Mouse (Mus musculus): Measurements from ENCODE around the gene Plbd2. TPM values are rescaled to one million over a fixed set of nuclear protein-coding genes. Genes with fewer than 3 reads are reported as not detected.

Plbd2 gene
- total RNA-seq, 2 experiments from 2014 or later = 61.5 to 70.3 TPM

- DNase-seq (ENCODE audit: extremely low spot score in 1 of 2, low spot score in 1 of 2) = no peak
Measured at GRCm38 (mm10) chr5:120439887-120440670, 63.3 kb downstream of the Plbd2 start.

DNA sequence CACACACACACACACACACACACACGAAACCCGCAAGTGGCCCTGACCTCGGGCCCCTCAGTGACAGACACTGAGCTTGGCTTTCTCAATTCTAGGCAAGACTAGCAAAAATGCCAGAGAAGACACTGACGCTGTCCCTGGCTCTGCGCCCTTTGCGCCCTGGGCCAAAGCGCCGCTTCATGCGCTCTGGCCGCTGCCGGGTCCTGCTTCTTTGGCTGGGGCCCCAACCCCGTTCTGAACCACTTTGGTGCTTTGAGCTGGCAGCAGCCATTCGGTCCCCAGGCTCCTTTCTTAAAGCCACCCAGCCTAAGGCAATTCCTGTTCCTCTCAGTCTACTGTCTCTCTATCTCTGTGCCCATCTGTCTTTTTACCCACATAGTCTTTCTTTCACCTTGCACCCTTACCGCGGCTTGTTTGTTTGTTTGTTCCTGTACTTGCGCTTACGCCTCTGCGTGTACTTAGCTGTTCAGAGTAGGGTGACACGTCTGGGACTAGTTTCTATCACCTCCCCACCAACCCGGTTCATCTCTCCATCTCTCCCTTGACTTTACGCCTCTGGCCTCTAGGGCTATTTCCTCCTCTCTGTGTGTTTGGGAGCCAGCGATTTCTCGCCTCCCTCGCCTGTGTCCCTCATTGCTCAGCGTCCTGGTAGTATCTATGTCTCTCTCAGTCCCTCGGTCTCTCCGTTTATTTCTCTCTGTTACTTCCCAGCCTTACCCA is 64.3 kb downstream of the Plbd2 start:
- no peak for DNase-seq (ENCODE audit: extremely low spot score in 1 of 2, low spot score in 1 of 2)

DNA sequence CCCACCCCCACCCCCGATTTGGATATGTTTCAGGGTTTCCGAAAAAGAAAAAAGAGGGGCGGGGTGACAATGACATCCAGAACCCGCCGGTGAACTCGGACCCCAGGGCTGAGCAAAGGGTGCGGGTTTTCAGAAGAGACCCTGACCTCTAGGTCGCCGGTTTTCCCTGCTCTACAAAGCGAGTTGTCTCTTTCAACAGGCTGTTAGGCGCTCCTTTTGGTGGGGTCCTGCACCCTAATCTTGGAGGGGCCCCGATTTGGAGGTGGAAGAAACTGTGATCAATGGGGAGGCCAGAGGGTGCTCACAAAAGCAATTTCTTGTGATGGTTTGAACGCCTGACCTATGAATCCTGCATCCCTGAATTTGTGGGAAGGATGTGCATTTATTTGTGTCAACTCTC is 65.0 kb downstream of the Plbd2 start:
- DNase-seq (ENCODE audit: extremely low spot score in 1 of 2, low spot score in 1 of 2) = no peak

GRCm38 (mm10) chr5:120437986-120438385 is 65.4 kb downstream of the Plbd2 start:
- DNase-seq (ENCODE audit: extremely low spot score in 1 of 2, low spot score in 1 of 2) = no peak

DNA sequence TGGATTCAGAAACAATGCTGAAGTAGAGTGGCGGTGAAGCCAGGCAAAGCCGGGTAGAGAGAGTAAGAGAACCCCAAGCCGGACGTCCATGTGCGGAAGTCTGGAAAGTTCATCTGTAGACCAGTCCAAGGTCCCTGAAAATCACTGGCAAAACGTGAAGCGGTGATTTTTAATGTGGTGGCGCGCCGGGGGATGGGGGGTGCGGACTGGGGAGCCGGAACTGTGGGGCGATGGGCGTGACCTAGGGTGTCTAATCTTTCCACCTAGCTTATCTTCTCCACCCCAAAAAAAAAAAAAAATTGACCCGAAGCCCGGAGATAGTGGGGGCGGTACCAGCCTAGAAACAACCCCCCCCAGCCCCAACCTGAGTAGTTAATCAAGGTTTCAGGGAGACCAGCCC is 65.9 kb downstream of the Plbd2 start:
- DNase-seq (ENCODE audit: extremely low spot score in 1 of 2, low spot score in 1 of 2) = no peak

- DNase-seq (ENCODE audit: extremely low spot score in 1 of 2, low spot score in 1 of 2) = no peak
Measured at GRCm38 (mm10) chr5:120436885-120437495, 66.4 kb downstream of the Plbd2 start.

DNA sequence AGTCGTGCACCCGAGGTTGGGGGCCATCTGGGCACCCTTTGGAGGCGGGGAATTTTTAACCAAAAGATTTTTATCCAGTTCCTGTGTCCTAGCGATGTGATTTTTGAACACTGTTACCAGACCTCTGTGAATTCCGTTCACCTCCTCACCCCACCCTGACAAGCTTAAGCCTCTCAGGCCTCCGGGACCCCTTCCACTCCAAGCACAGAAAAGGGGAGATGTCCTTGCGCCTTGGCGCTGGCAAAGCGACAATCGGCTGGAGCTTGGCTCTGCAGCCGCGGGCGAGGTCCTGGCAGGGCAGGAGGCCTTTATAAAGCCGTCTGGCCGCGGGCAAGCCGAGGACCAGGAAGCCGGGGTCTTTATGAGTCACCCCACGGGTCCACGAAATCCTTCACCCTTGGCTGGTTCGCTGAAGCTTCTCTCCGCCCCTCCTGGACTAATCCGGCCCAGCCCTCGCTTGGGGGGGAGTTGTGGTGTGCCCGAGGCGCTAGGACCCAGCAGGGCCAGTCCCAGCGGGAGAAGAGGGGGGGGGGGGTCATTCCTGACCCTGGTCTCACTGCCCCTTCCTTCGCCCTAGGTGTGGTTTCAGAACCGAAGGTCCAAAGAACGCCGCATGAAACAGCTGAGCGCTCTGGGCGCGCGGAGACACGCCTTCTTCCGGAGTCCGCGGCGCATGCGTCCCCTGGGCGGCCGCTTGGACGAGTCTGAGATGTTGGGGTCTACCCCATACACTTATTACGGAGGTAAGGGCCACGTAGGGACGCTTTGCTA is 67.5 kb downstream of the Plbd2 start:
- DNase-seq (ENCODE audit: extremely low spot score in 1 of 2, low spot score in 1 of 2) = no peak

DNA sequence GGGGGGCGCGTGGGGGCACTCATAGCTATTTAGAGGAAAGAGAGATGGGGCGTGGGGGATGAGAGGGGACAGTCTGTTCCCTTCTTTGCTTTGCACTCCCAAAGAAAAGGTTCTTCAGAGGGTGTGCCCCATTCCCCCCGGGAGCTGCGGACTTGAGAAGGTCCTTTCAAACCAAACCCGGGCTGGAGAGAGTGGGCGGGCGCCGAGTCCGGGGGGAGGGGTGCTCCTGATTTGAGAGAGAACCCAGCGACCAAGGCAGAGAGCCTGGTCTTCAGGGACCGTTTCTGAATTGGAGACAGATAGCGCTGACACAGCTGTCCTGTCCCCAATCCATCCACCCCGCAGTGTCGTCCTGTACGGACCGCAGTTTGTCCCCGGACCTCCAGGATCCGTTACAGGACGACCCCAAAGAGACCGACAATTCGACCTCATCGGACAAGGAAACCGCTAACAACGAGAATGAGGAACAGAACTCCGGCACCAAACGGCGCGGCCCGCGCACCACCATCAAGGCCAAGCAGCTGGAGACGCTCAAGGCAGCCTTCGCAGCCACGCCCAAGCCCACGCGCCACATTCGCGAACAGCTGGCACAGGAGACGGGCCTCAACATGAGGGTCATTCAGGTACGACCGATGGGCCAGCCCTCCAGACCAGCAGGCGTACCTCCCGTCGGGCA is 68.3 kb downstream of the Plbd2 start:
- DNase-seq (ENCODE audit: extremely low spot score in 1 of 2, low spot score in 1 of 2) = no peak

DNA sequence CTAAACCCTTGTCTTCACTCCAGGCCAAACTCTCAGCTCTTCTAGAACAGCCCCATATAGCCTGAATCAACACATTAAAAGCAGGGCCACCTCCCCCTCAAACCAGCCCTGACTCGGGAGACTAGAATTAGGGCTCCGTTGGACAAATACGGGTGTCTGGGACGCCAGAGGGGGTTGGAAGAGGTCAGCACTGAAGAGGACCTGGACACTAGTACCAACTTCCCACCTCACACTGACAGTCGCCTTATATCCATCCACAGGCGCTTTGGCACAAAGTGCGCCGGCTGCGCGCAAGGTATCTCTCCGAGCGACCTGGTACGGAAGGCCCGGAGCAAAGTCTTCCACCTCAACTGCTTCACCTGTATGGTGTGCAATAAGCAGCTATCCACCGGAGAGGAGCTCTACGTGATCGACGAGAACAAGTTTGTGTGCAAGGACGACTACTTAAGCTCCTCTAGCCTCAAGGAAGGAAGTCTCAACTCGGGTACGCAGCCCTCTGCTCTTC is 69.1 kb downstream of the Plbd2 start:
- DNase-seq (ENCODE audit: extremely low spot score in 1 of 2, low spot score in 1 of 2) = no peak

Other genes with a start within 250 kb of the Plbd2 start
- not detected for gene Lhx5, start 71.9 kb downstream of the Plbd2 start, total RNA-seq (2021)
- 1 to 10 TPM; 7.1 to 9.1 TPM for gene Sdsl, start 30.8 kb downstream of the Plbd2 start, total RNA-seq (2021)
- gene Sds, start 27.1 kb downstream of the Plbd2 start, total RNA-seq (2021) = under 1 TPM in 1 of 2 experiments, not detected in 1; 0.22 TPM
- 10 to 100 TPM in 1 of 2 experiments, 1 to 10 TPM in 1; 6.5 to 14.3 TPM for gene Slc8b1, start 7.5 kb upstream of the Plbd2 start, total RNA-seq (2021)
- gene Tpcn1, start 85.0 kb upstream of the Plbd2 start, total RNA-seq (2021) = 10 to 100 TPM; 31.0 to 39.9 TPM
- gene Iqcd, start 85.4 kb upstream of the Plbd2 start, total RNA-seq (2021) = under 1 TPM; 0.79 to 0.80 TPM
- 10 to 100 TPM; 23.9 to 25.5 TPM for gene Rita1, start 109.0 kb upstream of the Plbd2 start, total RNA-seq (2021)
- 10 to 100 TPM; 40.7 to 42.5 TPM for gene Ddx54, start 109.1 kb upstream of the Plbd2 start, total RNA-seq (2021)
- gene Cfap73, start 130.6 kb upstream of the Plbd2 start, total RNA-seq (2021) = under 1 TPM; 0.39 to 0.42 TPM
- gene Rasal1, start 145.2 kb upstream of the Plbd2 start, total RNA-seq (2021) = 100 to 1,000 TPM in 1 of 2 experiments, 10 to 100 TPM in 1; 92.7 to 100 TPM
- 10 to 100 TPM; 67.2 to 78.5 TPM for gene Dtx1, start 208.3 kb upstream of the Plbd2 start, total RNA-seq (2021)
- under 1 TPM in 1 of 2 experiments, not detected in 1; 0.10 TPM for gene Oas2, start 246.2 kb upstream of the Plbd2 start, total RNA-seq (2021)